Mouse (Mus musculus) lung, postnatal 0 days (tissue): ENCODE measurements around the gene Pdss2. TPM values are rescaled to one million over a fixed set of nuclear protein-coding genes. Genes with fewer than 3 reads are reported as not detected.
A peak's percentile ranks its signal among the peaks of the same experiment; 100 is the strongest.
"Not testable (repeated sequence)": the region's sequence is repeated elsewhere in the genome, so short reads cannot be mapped to it uniquely, and the experiment has no call there.

ENCODE experiments used
- ATAC-seq: fragments of 200-750 bp; cut with Nextera tagmentation; 2 replicates; pipeline ENCODE4 v1.8.0; 2017; ENCODE audit warnings: moderate library complexity
- DNase-seq: peaks from one replicate; pipeline ENCODE4 v3.0.0-alpha.2; 2016; ENCODE audit warnings: low spot score
- H3K27ac ChIP-seq: fragments of 300-500 bp; sonication (generic); 2 replicates; pipeline ENCODE4 v1.5.1; 2014; ENCODE audit warnings: antibody characterized with exemption, mild to moderate bottlenecking, low read length, mixed read lengths
- H3K27me3 ChIP-seq: fragments of 300-500 bp; sonication (generic); replicated peaks from 2 replicates; pipeline ENCODE4 v1.6.1; 2014; ENCODE audit warnings: low read length, mixed read lengths; ENCODE audit not compliant: insufficient read depth
- H3K36me3 ChIP-seq: fragments of 300-500 bp; sonication (generic); 2 replicates; pipeline ENCODE4 v1.6.1; 2014; ENCODE audit warnings: low read length, mixed read lengths; ENCODE audit not compliant: insufficient read depth
- H3K4me1 ChIP-seq: fragments of 300-500 bp; sonication (generic); 2 replicates; pipeline ENCODE4 v1.6.1; 2014; ENCODE audit warnings: antibody characterized with exemption, low read depth, low read length, mixed read lengths; ENCODE audit not compliant: insufficient read depth
- H3K4me2 ChIP-seq: fragments of 300-500 bp; sonication (generic); replicated peaks from 2 replicates; pipeline ENCODE4 v1.6.1; 2014; ENCODE audit warnings: low read depth, mild to moderate bottlenecking, low read length, moderate library complexity, mixed read lengths
- H3K4me3 ChIP-seq: fragments of 300-500 bp; sonication (generic); 2 replicates; pipeline ENCODE4 v1.5.1; 2014; ENCODE audit warnings: low read depth, low read length
- H3K9ac ChIP-seq: fragments of 300-500 bp; sonication (generic); replicated peaks from 2 replicates; pipeline ENCODE4 v1.6.1; 2014; ENCODE audit warnings: low read depth, mild to moderate bottlenecking
- H3K9me3 ChIP-seq: fragments of 300-500 bp; sonication (generic); 2 replicates; pipeline ENCODE4 v1.6.1; 2016; ENCODE audit warnings: low read length, mixed read lengths
- CTCF ChIP-seq: IDR thresholded peaks from 2 replicates; pipeline ENCODE4 v1.5.1; 2016; ENCODE audit warnings: antibody characterized with exemption, mild to moderate bottlenecking
- EP300 ChIP-seq: IDR thresholded peaks from 2 replicates; pipeline ENCODE4 v1.6.1; 2016; ENCODE audit warnings: antibody characterized with exemption, mild to moderate bottlenecking, control low read depth
- WGBS: fragments of 180-500 bp; shearing (Covaris S2); extraction: QIAGEN DNeasy Blood & Tissue Kit; methylation state at CpG from one replicate; pipeline ENCODE4 v1.1.7; 2014; 5-methylcytosine and 5-hydroxymethylcytosine counted together
- polyA plus RNA-seq: library from polyadenylated mRNA; unstranded; fragments of >200 nt; fragmentation: Nextera tagmentation; extraction: Ambion mirVana; gene quantifications from 2 replicates; pipeline ENCODE4 v1.2.1, GENCODE M21; 2015

Pdss2 gene
- polyA plus RNA-seq, 1 experiment from 2014 or later = 4.5 TPM

- no peak overlapping the region for H3K4me3 ChIP-seq
- no peak overlapping the region for H3K9ac ChIP-seq
- 92% methylated on average over 4 of the region's 4 CpGs for WGBS
- no peak overlapping the region for H3K27ac ChIP-seq
- DNase-seq (no peak), ATAC-seq (no peak)
- no peak for TF ChIP-seq EP300
- TF ChIP-seq CTCF = no peak
- no peaks in the 10 kb centered on the region for H3K4me1 ChIP-seq
- H3K36me3 ChIP-seq = no peaks in the 10 kb centered on the region
- no peak overlapping the region for H3K4me2 ChIP-seq
- H3K9me3 ChIP-seq = no peaks in the 10 kb centered on the region
- H3K27me3 ChIP-seq = no peaks in the 10 kb centered on the region
Measured at GRCm38 (mm10) chr10:43395824-43396223, 174.5 kb downstream of the Pdss2 start.

- Histone ChIP-seq H3K4me1 (no peaks in the 10 kb centered on the region), H3K4me3 (no peak overlapping the region), H3K4me2 (no peak overlapping the region), H3K27me3 (no peaks in the 10 kb centered on the region), H3K27ac (no peak overlapping the region), H3K9me3 (no peaks in the 10 kb centered on the region), H3K9ac (no peak overlapping the region), H3K36me3 (no peaks in the 10 kb centered on the region; the same call in 1 of the 2 replicates)
- ATAC-seq (no peak), DNase-seq (no peak)
- WGBS = 74% methylated on average over 7 of the region's 7 CpGs
- TF ChIP-seq EP300 = no peak
- TF ChIP-seq CTCF = no peak
Measured at GRCm38 (mm10) chr10:43399596-43400316, 178.5 kb downstream of the Pdss2 start.

DNA sequence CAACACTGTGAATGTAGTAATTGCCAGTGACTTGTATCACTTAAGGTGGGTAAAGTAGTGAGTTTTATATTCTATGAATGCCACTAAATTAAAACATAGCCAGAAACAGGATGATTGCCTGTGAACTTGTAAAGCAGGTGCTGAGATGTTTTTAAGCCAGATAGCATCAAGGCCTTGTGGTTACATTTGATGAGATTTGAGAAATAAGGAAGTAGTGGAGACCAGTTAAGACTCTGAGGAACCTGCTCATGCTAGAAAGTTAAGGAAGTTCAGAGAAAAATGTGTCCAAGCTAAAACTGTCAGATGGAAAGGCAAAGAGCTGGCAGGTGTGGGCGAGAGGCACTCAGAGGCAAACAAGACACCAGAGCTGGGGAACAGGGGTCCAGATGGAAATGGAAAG, 184.8 kb downstream of the Pdss2 start:
- Histone ChIP-seq H3K4me1 (no peaks in the 10 kb centered on the region), H3K27me3 (no peaks in the 10 kb centered on the region)
- 82% methylated on average over 1 of the region's 1 CpGs for WGBS

DNA sequence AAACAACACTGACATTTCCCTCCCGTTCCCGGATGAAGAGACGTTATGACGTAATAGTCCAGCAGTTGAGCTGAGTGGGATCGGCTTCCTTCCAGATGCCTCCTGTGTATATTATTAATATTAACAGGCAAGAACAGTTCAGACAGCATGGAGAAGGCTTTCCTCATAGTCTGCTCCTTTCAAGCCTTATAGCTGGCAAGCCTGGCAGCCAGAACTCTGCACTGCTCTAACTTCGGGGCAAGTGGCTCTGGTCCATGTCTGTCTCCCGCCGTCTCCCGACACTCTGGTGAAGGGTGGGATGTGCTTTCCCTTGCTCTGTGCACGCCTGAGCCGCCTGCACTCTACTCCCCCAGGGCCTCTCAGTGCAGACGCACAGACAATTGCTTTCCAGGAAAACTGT, 185.6 kb downstream of the Pdss2 start:
- ATAC-seq (peak; percentile 88), DNase-seq (peak; percentile 68)
- Histone ChIP-seq H3K27me3 (no peaks in the 10 kb centered on the region), H3K9me3 (no peaks in the 10 kb centered on the region), H3K4me2 (no peak overlapping the region), H3K4me1 (no peaks in the 10 kb centered on the region), H3K4me3 (no peak overlapping the region), H3K27ac (no peak overlapping the region), H3K9ac (no peak overlapping the region), H3K36me3 (no peaks in the 10 kb centered on the region; the same call in 1 of the 2 replicates)
- no peak for TF ChIP-seq EP300
- no peak for TF ChIP-seq CTCF
- 50% methylated on average over 12 of the region's 12 CpGs for WGBS

More for the DNA sequence above, 184.8 kb downstream of the Pdss2 start:
- ATAC-seq (no peak), DNase-seq (no peak)
- Histone ChIP-seq H3K4me3 (no peak overlapping the region), H3K4me2 (no peak overlapping the region), H3K9ac (no peak overlapping the region), H3K27ac (0 out of 2 replicates have a peak overlapping the region, but pooled peaks have one; percentile 5), H3K9me3 (no peaks in the 10 kb centered on the region), H3K36me3 (no peaks in the 10 kb centered on the region; the same call in 1 of the 2 replicates)
- TF ChIP-seq CTCF = no peak
- TF ChIP-seq EP300 = no peak

- Histone ChIP-seq H3K36me3 (no peaks in the 10 kb centered on the region), H3K27ac (no peak overlapping the region), H3K4me3 (no peak overlapping the region), H3K9me3 (no peaks in the 10 kb centered on the region), H3K9ac (no peak overlapping the region), H3K4me1 (no peaks in the 10 kb centered on the region), H3K27me3 (no peaks in the 10 kb centered on the region), H3K4me2 (no peak overlapping the region)
- DNase-seq (no peak), ATAC-seq (no peak)
- WGBS = 70% methylated on average over 10 of the region's 10 CpGs
- no peak for TF ChIP-seq CTCF
- no peak for TF ChIP-seq EP300
Measured at GRCm38 (mm10) chr10:43409506-43410230, 188.4 kb downstream of the Pdss2 start.

DNA sequence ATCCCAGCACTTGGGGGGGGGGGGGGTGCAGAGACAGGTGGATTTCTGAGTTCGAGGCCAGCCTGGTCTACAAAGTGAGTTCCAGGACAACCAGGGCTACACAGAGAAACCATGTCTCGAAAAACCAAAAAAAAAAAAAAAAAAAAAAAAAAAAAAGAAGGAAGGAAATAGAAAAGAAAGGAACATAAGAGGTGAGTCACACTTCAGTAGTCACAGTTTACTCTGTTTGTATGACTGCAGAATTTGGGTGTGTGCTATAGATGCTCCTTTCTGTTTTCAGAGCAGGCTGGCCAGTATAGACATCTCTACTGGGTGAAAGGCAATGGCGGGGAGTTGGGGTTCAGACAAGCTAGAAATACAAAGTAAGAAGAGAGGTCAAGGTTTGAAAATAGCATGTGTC, 189.9 kb downstream of the Pdss2 start:
- DNase-seq, ATAC-seq, H3K4me2 ChIP-seq: not testable (repeated sequence)

More for the DNA sequence above, 189.9 kb downstream of the Pdss2 start:
- H3K4me1 ChIP-seq, H3K9me3 ChIP-seq, H3K27me3 ChIP-seq, H3K36me3 ChIP-seq, H3K27ac ChIP-seq, H3K9ac ChIP-seq, H3K4me3 ChIP-seq: not testable (repeated sequence)
- 80% methylated on average over 3 of the region's 3 CpGs for WGBS
